Comparison of ENCODE assay signal across 8 mouse cellular contexts in the genomic region with DNA sequence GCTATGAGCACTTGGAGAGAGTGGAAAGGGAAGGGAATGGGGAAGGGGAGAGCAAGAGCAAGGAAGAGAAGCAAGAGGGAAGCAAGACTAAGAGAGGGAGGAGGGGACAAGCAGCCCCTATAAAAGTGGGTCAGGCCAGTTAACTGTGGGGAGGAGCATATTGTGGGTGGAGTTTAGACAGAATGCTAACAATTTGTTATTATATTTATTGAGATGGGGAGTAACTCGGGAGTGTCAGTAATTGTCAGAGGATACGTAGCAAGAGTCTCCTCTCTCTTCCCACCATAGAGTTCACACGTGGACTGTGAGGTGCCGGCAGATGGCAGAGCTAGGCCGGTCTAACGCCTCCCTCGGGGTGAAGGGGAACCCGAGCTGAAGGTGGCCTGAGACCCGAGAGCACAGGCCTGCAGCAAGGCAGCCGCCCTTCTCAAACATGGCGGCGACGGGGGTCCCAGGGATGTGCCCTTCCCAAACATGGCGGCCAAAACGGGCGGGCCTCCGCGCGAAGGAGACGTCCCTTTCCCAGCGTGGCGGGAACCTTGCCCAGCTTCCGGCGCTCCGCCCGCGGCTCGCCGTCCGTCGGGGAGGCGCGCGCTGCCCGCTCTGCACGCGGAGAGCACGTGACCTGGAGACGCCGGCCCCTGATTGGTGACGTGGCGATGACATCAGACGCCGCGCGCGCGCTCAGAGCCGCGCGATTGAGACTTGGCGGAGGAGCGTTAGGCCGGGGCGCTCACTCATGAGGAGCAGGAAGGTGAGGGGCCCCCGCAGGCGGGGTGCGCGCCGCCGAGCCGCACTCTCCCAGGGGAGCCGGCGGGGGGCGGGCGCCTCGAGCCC. TPM values are rescaled to one million over a fixed set of nuclear protein-coding genes. Genes with fewer than 3 reads are reported as not detected.
DNase-seq lines count a peak whose midpoint lies in the region; ATAC-seq and TF ChIP-seq lines count a peak whose summit lies in the region.

TSS of gene A430005L14Rik (plus strand) at position 669 of the 837 bp plus-strand sequence.

- H3K4me3 ChIP-seq in heart, embryonic 12.5 days: peak within 1 kb of the TSS; percentile 81
- H3K4me3 ChIP-seq in kidney, postnatal 0 days (replicated peaks; ENCODE audit: low read depth, low read length): peak within 1 kb of the TSS; percentile 55
- peak within 1 kb of the TSS; percentile 89 for H3K4me3 ChIP-seq in liver, embryonic 11.5 days (ENCODE audit: low read depth, low read length)
- H3K4me3 ChIP-seq in stomach, embryonic 14.5 days (ENCODE audit: low read depth, low read length): peak within 1 kb of the TSS; percentile 57

- no peaks in the 10 kb centered on the region for H3K9me3 ChIP-seq in heart, embryonic 12.5 days (replicated peaks)
- no peaks in the 10 kb centered on the region for H3K9me3 ChIP-seq in kidney, postnatal 0 days (replicated peaks; ENCODE audit: low read length)
- no peaks in the 10 kb centered on the region for H3K9me3 ChIP-seq in liver, embryonic 11.5 days (ENCODE audit: control insufficient read depth, low read length)
- no peaks in the 10 kb centered on the region for H3K9me3 ChIP-seq in stomach, embryonic 14.5 days (ENCODE audit: control insufficient read depth, low read depth, low read length)

- peaks cover 26% of the 10 kb centered on the region for H3K36me3 ChIP-seq in heart, embryonic 12.5 days
- peaks cover 21% of the 10 kb centered on the region; the same call in 1 of the 2 replicates for H3K36me3 ChIP-seq in kidney, postnatal 0 days (ENCODE audit: insufficient read depth, low read length)
- H3K36me3 ChIP-seq in liver, embryonic 11.5 days (ENCODE audit: control insufficient read depth, insufficient read depth, low read length): peaks cover 3% of the 10 kb centered on the region; the same call in 1 of the 2 replicates
- H3K36me3 ChIP-seq in stomach, embryonic 14.5 days (ENCODE audit: control insufficient read depth, insufficient read depth, low read length): peaks cover 18% of the 10 kb centered on the region

- peaks cover 12% of the 10 kb centered on the region for H3K4me1 ChIP-seq in heart, embryonic 12.5 days (replicated peaks)
- H3K4me1 ChIP-seq in kidney, postnatal 0 days (replicated peaks; ENCODE audit: insufficient read depth, low read length): no peaks in the 10 kb centered on the region; the same call in 1 of the 2 replicates
- H3K4me1 ChIP-seq in liver, embryonic 11.5 days (replicated peaks; ENCODE audit: control insufficient read depth, insufficient read depth, low read length): peaks cover 10% of the 10 kb centered on the region
- peaks cover 10% of the 10 kb centered on the region; the same call in 1 of the 2 replicates for H3K4me1 ChIP-seq in stomach, embryonic 14.5 days (ENCODE audit: control insufficient read depth, insufficient read depth, low read length)

- H3K27ac ChIP-seq in heart, embryonic 12.5 days (ENCODE audit: poor library complexity, severe bottlenecking): peak within 1 kb of the TSS; percentile 92
- H3K27ac ChIP-seq in kidney, postnatal 0 days: peak within 1 kb of the TSS; percentile 93
- H3K27ac ChIP-seq in liver, embryonic 11.5 days (ENCODE audit: low read depth, low read length): peak within 1 kb of the TSS; percentile 96
- H3K27ac ChIP-seq in stomach, embryonic 14.5 days (ENCODE audit: low read length): peak within 1 kb of the TSS; percentile 86

- peak; percentile 39; the same call in 1 of the 2 replicates for TF ChIP-seq CTCF in kidney, postnatal 0 days (IDR thresholded peaks at IDR 0.05; ENCODE audit: low read depth)

- 2% methylated on average over 65 of the region's 67 CpGs for WGBS in heart, embryonic 12.5 days
- 1% methylated on average over 51 of the region's 67 CpGs for WGBS in kidney, postnatal 0 days
- WGBS in liver, embryonic 11.5 days: 2% methylated on average over 66 of the region's 67 CpGs
- 2% methylated on average over 59 of the region's 67 CpGs for WGBS in stomach, embryonic 14.5 days

- H3K4me2 ChIP-seq in heart, embryonic 12.5 days: peak within 1 kb of the TSS; percentile 89
- peak within 1 kb of the TSS; percentile 74 for H3K4me2 ChIP-seq in kidney, postnatal 0 days (ENCODE audit: low read length)
- H3K4me2 ChIP-seq in liver, embryonic 11.5 days: peak within 1 kb of the TSS; percentile 94
- peak within 1 kb of the TSS; percentile 64 for H3K4me2 ChIP-seq in stomach, embryonic 14.5 days (replicated peaks; ENCODE audit: low read depth, low read length)

- ATAC-seq in erythroid progenitor cell, adult 5-6 weeks (replicated peaks; ENCODE audit: low FRiP score, poor library complexity, severe bottlenecking): peak; percentile 98
- peak; percentile 96 for ATAC-seq in heart, embryonic 12.5 days (ENCODE audit: insufficient number of reproducible peaks, low FRiP score)
- peak; percentile 93 for ATAC-seq in kidney, postnatal 0 days (replicated peaks; ENCODE audit: low FRiP score, low read depth)
- peak; percentile 97 for ATAC-seq in liver, embryonic 11.5 days (replicated peaks; ENCODE audit: low FRiP score)
- peak; percentile 95 for ATAC-seq in stomach, embryonic 14.5 days (ENCODE audit: insufficient number of reproducible peaks, insufficient read depth, low FRiP score, low read depth)

- peaks cover 20% of the 10 kb centered on the region for H3K27me3 ChIP-seq in heart, embryonic 12.5 days (replicated peaks)
- no peaks in the 10 kb centered on the region for H3K27me3 ChIP-seq in kidney, postnatal 0 days (ENCODE audit: insufficient read depth, low read length)
- H3K27me3 ChIP-seq in liver, embryonic 11.5 days (replicated peaks; ENCODE audit: control insufficient read depth, insufficient read depth, low read length): 0 out of 2 replicates have a peak, but pooled peaks cover 4% of the 10 kb centered on the region
- H3K27me3 ChIP-seq in stomach, embryonic 14.5 days (ENCODE audit: control insufficient read depth, insufficient read depth, low read length): no peaks in the 10 kb centered on the region

- peak within 1 kb of the TSS; percentile 92 for H3K9ac ChIP-seq in heart, embryonic 12.5 days
- H3K9ac ChIP-seq in kidney, postnatal 0 days (ENCODE audit: low read depth, low read length): peak within 1 kb of the TSS; percentile 84
- H3K9ac ChIP-seq in liver, embryonic 11.5 days (ENCODE audit: low read depth, low read length): peak within 1 kb of the TSS; percentile 98
- H3K9ac ChIP-seq in stomach, embryonic 14.5 days (replicated peaks; ENCODE audit: low read depth, low read length): peak within 1 kb of the TSS; percentile 55

- peak; percentile 97 for DNase-seq in CD4-positive helper T cell, adult 2 months (ENCODE audit: low read depth, low spot score)
- DNase-seq in brain, embryonic 18.5 days (ENCODE audit: low read depth, low spot score): peak; percentile 93
- peak; percentile 97 for DNase-seq in kidney, postnatal 0 days (ENCODE audit: low spot score)
- peak; percentile 97 for DNase-seq in liver, embryonic 11.5 days (ENCODE audit: low spot score)
- peak; percentile 96 for DNase-seq in naive thymus-derived CD4-positive, alpha-beta T cell, adult 2 months (ENCODE audit: low read depth)

RNA-seq across cellular contexts. Expression of gene A430005L14Rik, which starts in this region (rescaled TPM):
- total RNA-seq in erythroid progenitor cell, adult 5-6 weeks (2015; ENCODE audit: low replicate concordance): 26.0 and 66.7 TPM in 2 replicates
- 17.5 and 39.3 TPM in 2 replicates for total RNA-seq in erythroid progenitor cell, adult 5-6 weeks (2017; ENCODE audit: low replicate concordance)
- polyA plus RNA-seq in heart, embryonic 12.5 days (2016; fragmentation: Nextera tagmentation; extraction: Ambion mirVana): 49.7 and 51.9 TPM in 2 replicates
- 93.3 and 94.8 TPM in 2 replicates for polyA plus RNA-seq in kidney, postnatal 0 days (2015; fragmentation: Nextera tagmentation; extraction: Ambion mirVana)
- 90.4 and 91.4 TPM in 2 replicates for polyA plus RNA-seq in liver, embryonic 11.5 days (2014; fragmentation: Nextera tagmentation; extraction: Ambion mirVana)
- 70.4 and 76.6 TPM in 2 replicates for polyA plus RNA-seq in stomach, embryonic 14.5 days (2014; fragmentation: Nextera tagmentation; extraction: Ambion mirVana)

Comparison
In these comparisons a context has a peak if more than half of its experiments do, and no peak if none do; other contexts are left out.
1. Peak in every context shown above with its lines: DNase-seq, ATAC-seq, H3K4me3 ChIP-seq and H3K27ac ChIP-seq.